Mouse (Mus musculus): ENCODE measurements at regions not wholly inside any gene's neighbourhood (a gene's known extent, or its start where the extent isn't known, plus 50 kb on each side); places are given as distances from the start of the nearest gene placed in this dataset.

DNA sequence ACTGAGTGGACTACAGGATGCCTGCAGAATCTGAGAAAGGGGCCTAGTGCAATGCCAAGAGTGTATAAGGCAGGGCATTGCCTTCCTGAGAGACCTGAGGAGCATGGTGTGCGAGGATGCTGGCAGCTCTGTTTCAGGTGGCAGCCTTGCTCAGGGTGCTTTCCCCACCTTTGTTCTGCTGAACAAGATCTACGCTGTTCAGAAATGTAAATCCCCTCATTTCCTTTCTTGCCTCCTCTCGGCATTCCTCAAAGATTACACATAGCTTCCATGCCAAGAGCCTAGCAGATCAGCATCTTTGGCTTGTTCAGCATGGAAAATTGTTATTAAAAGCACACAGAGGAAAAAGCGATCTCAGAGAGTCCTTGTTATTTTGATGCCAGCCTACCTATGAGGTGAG, 128.6 kb upstream of the Flrt2 start:
- Histone ChIP-seq H3K9me3 (ENCODE audit: control insufficient read depth, low read length) (0 out of 2 replicates have a peak, but pooled peaks cover 4% of the 10 kb centered on the region), H3K9ac (ENCODE audit: low read depth, low read length) (no peak overlapping the region), H3K27me3 (replicated peaks; ENCODE audit: control insufficient read depth, insufficient read depth, low read length) (no peaks in the 10 kb centered on the region), H3K4me2 (ENCODE audit: low read depth, low read length) (no peak overlapping the region), H3K4me3 (ENCODE audit: low read depth, low read length) (no peak overlapping the region), H3K4me1 (ENCODE audit: control insufficient read depth, insufficient read depth, low read length) (no peaks in the 10 kb centered on the region), H3K36me3 (ENCODE audit: control insufficient read depth, insufficient read depth, low read length) (no peaks in the 10 kb centered on the region), H3K27ac (replicated peaks; ENCODE audit: low read depth, low read length) (no peak overlapping the region; the same call in 1 of the 2 replicates)
- peak; percentile 75; the same call in 1 of the 2 replicates for ATAC-seq (ENCODE audit: low read depth)
- 24% methylated on average over 4 of the region's 4 CpGs for WGBS
- peak; percentile 79 for DNase-seq (ENCODE audit: low spot score)

DNA sequence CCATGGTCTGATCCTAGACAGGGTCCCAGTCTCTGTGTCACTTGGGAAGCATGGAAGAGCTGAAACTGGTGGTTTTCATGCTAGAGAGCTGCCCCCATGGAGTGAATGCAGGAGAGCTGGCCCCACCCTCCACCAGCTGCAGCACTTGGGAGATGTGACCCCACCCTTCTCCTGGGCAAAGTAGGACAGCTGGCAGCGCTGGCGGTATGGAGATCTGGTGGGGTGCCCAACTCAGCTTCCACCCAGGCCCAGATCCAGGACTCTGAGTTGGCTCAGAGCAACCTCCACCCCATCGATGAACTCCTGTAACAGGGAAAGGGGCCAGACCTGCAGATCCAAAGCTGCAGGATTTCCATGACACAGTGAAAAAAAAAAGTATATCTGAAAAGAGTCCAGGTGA, 115.3 kb upstream of the Flrt2 start:
- Histone ChIP-seq H3K27me3 (replicated peaks; ENCODE audit: control insufficient read depth, insufficient read depth, low read length) (no peaks in the 10 kb centered on the region), H3K4me3 (ENCODE audit: low read depth, low read length) (no peak overlapping the region), H3K27ac (replicated peaks; ENCODE audit: low read depth, low read length) (no peak overlapping the region), H3K4me1 (ENCODE audit: control insufficient read depth, insufficient read depth, low read length) (no peaks in the 10 kb centered on the region), H3K4me2 (ENCODE audit: low read depth, low read length) (no peak overlapping the region), H3K9ac (ENCODE audit: low read depth, low read length) (no peak overlapping the region), H3K9me3 (ENCODE audit: control insufficient read depth, low read length) (no peaks in the 10 kb centered on the region), H3K36me3 (ENCODE audit: control insufficient read depth, insufficient read depth, low read length) (no peaks in the 10 kb centered on the region)
- whole genome bisulfite sequencing, result 82% methylated on average over 3 of the region's 3 CpGs
- no peak for DNase-seq (ENCODE audit: low spot score)
- no peak for ATAC-seq (ENCODE audit: low read depth)

DNA sequence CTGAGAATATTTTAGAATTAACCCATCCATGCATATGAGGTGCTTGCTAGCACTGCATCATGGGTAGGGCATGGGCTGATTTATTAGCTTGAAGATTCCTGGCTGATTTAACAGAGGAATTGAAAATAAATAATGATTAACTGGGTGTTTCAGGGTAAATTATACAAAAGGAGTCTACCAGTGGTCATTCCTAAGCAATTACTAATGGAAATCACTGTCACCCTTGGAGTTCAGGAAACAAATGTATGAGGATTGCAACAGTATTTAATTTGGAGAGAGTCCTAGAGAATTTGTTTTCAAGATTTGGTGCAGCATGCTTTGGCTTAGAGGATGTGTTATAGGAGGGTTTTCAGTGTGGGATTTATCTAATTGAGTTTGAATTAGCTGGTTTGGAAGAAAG, 103.0 kb upstream of the Flrt2 start:
- Histone ChIP-seq H3K4me1 (ENCODE audit: control insufficient read depth, insufficient read depth, low read length) (no peaks in the 10 kb centered on the region), H3K27ac (replicated peaks; ENCODE audit: low read depth, low read length) (no peak overlapping the region), H3K4me2 (ENCODE audit: low read depth, low read length) (no peak overlapping the region), H3K4me3 (ENCODE audit: low read depth, low read length) (no peak overlapping the region), H3K9me3 (ENCODE audit: control insufficient read depth, low read length) (no peaks in the 10 kb centered on the region), H3K36me3 (ENCODE audit: control insufficient read depth, insufficient read depth, low read length) (no peaks in the 10 kb centered on the region), H3K9ac (ENCODE audit: low read depth, low read length) (no peak overlapping the region), H3K27me3 (replicated peaks; ENCODE audit: control insufficient read depth, insufficient read depth, low read length) (no peaks in the 10 kb centered on the region)
- ATAC-seq (ENCODE audit: low read depth) (no peak), DNase-seq (ENCODE audit: low spot score) (no peak)

DNA sequence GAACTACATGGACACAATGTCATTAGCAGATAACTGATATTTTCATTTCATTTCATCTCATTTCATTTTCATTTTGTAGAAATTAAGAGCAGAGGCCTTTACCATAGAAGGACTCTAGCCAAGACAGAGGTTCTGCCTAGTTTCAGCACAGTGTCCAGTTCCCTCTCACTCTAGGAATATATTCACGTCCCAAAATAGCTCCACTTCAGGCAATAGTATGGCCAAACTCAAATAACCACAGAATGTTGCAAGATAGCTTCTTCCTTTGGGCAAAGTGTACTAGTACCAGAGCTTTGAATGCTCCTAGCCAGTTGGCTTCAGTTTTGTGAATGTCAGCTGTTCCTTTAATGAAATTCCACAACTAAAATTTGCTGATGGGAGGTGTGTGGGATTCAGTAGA, 72.7 kb upstream of the Flrt2 start:
- Histone ChIP-seq H3K27ac (replicated peaks; ENCODE audit: low read depth, low read length) (no peak overlapping the region), H3K9me3 (ENCODE audit: control insufficient read depth, low read length) (no peaks in the 10 kb centered on the region), H3K9ac (ENCODE audit: low read depth, low read length) (no peak overlapping the region), H3K4me1 (ENCODE audit: control insufficient read depth, insufficient read depth, low read length) (no peaks in the 10 kb centered on the region), H3K36me3 (ENCODE audit: control insufficient read depth, insufficient read depth, low read length) (no peaks in the 10 kb centered on the region), H3K27me3 (replicated peaks; ENCODE audit: control insufficient read depth, insufficient read depth, low read length) (no peaks in the 10 kb centered on the region), H3K4me2 (ENCODE audit: low read depth, low read length) (no peak overlapping the region), H3K4me3 (ENCODE audit: low read depth, low read length) (no peak overlapping the region)
- ATAC-seq (ENCODE audit: low read depth) (no peak), DNase-seq (ENCODE audit: low spot score) (no peak)
- WGBS, result 89% methylated on average over 1 of the region's 1 CpGs

DNA sequence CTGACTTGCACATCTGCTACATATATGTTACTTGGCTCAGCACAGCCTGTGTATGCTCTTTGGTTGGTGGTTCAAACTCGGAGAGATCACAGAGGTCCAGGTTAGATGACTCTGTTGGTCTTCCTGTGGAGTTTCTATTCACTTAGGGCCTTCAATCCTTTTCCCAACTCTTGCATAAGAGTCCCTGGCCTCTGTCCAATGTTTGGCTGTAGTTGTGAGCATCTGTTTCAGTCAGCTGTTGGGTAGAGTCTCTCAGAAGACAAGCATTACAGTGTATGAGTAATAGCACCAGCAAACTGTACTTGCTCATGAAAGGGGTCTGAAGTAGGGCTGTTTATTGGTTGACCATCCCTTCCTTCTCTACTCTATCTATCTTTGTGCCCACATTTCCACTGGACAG, 61.0 kb upstream of the Flrt2 start:
- no peak overlapping the region for H3K4me2 ChIP-seq (ENCODE audit: low read depth, low read length)
- H3K4me3 ChIP-seq (ENCODE audit: low read depth, low read length), result no peak overlapping the region
- H3K9me3 ChIP-seq (ENCODE audit: control insufficient read depth, low read length), result no peaks in the 10 kb centered on the region
- no peak for ATAC-seq (ENCODE audit: low read depth)
- DNase-seq (ENCODE audit: low spot score), result peak; percentile 28
- H3K9ac ChIP-seq (ENCODE audit: low read depth, low read length), result no peak overlapping the region
- 82% methylated on average over 1 of the region's 1 CpGs for WGBS
- no peak overlapping the region for H3K27ac ChIP-seq (replicated peaks; ENCODE audit: low read depth, low read length)
- no peaks in the 10 kb centered on the region for H3K36me3 ChIP-seq (ENCODE audit: control insufficient read depth, insufficient read depth, low read length)
- H3K4me1 ChIP-seq (ENCODE audit: control insufficient read depth, insufficient read depth, low read length), result no peaks in the 10 kb centered on the region
- H3K27me3 ChIP-seq (replicated peaks; ENCODE audit: control insufficient read depth, insufficient read depth, low read length), result no peaks in the 10 kb centered on the region

DNA sequence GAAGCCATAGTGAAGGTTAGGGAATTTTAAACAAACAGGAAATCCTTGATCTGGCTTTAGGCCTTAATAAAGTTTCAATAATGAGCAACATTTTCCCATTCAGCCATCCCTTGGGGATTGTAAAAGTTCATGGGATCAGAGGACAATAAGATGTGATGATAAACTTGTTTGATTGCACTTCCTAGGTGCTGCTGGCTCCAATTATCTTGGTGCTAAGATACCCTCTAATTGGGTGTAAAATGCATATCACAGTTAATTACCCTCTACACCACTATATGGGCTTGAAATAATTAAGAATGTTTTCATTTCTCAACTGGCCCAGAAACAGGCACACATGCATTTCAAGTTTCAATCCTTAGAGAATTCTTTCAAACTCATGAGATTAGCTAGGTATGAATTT, 55.4 kb upstream of the Flrt2 start:
- Histone ChIP-seq H3K4me3 (ENCODE audit: low read depth, low read length) (no peak overlapping the region), H3K9me3 (ENCODE audit: control insufficient read depth, low read length) (no peaks in the 10 kb centered on the region), H3K36me3 (ENCODE audit: control insufficient read depth, insufficient read depth, low read length) (no peaks in the 10 kb centered on the region), H3K4me2 (ENCODE audit: low read depth, low read length) (no peak overlapping the region), H3K4me1 (ENCODE audit: control insufficient read depth, insufficient read depth, low read length) (no peaks in the 10 kb centered on the region), H3K27ac (replicated peaks; ENCODE audit: low read depth, low read length) (no peak overlapping the region), H3K9ac (ENCODE audit: low read depth, low read length) (no peak overlapping the region), H3K27me3 (replicated peaks; ENCODE audit: control insufficient read depth, insufficient read depth, low read length) (no peaks in the 10 kb centered on the region)
- ATAC-seq (ENCODE audit: low read depth) (peak; percentile 53; the same call in 1 of the 2 replicates), DNase-seq (ENCODE audit: low spot score) (peak; percentile 2)

DNA sequence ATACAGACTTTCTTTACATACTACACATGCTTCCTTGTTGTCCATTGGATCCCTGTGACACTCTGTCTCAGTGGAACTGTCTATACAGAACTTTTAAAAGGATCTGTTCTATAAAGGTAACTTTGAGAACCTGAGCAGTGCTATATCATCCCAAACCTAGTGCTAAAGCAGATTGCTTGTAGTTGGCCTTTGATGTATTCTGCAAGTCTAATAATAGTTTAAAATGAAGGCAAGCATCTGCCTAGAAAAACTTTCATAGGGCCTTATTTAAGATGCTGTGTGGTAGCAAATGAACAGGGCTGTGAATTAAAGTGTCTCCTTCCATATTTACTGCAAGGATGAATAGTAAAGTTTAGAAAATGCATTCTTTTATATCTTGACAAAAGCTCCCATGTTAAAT, 52.1 kb upstream of the Flrt2 start:
- Histone ChIP-seq H3K27me3 (replicated peaks; ENCODE audit: control insufficient read depth, insufficient read depth, low read length) (no peaks in the 10 kb centered on the region), H3K36me3 (ENCODE audit: control insufficient read depth, insufficient read depth, low read length) (no peaks in the 10 kb centered on the region), H3K4me1 (ENCODE audit: control insufficient read depth, insufficient read depth, low read length) (no peaks in the 10 kb centered on the region), H3K4me2 (ENCODE audit: low read depth, low read length) (no peak overlapping the region), H3K9me3 (ENCODE audit: control insufficient read depth, low read length) (no peaks in the 10 kb centered on the region), H3K27ac (replicated peaks; ENCODE audit: low read depth, low read length) (no peak overlapping the region), H3K9ac (ENCODE audit: low read depth, low read length) (no peak overlapping the region), H3K4me3 (ENCODE audit: low read depth, low read length) (no peak overlapping the region)
- DNase-seq (ENCODE audit: low spot score), result no peak
- no peak for ATAC-seq (ENCODE audit: low read depth)

DNA sequence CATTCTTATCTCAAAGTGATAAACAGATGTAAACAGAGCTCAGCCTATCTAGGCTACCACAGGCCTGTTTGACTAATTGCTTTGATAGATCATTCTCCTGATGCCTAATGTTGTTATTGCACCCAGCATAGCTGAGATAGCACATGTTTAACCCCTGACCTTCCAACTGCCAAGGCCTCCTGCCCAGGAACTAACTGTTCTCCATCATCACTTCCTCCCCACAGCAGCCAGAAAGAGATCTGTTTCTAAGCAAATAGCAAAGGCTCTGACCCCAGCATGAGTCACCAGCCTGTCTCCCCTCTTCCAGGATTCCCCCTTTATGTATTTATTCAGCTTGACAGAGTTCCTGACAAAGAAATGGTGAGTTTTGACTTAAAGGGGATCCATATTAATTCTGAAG, 50.4 kb upstream of the Flrt2 start:
- no peak overlapping the region for H3K4me3 ChIP-seq (ENCODE audit: low read depth, low read length)
- DNase-seq (ENCODE audit: low spot score) (peak; percentile 31), ATAC-seq (ENCODE audit: low read depth) (no peak)
- H3K4me2 ChIP-seq (ENCODE audit: low read depth, low read length), result no peak overlapping the region
- no peak overlapping the region for H3K9ac ChIP-seq (ENCODE audit: low read depth, low read length)
- H3K4me1 ChIP-seq (ENCODE audit: control insufficient read depth, insufficient read depth, low read length), result no peaks in the 10 kb centered on the region
- no peaks in the 10 kb centered on the region for H3K9me3 ChIP-seq (ENCODE audit: control insufficient read depth, low read length)
- H3K27me3 ChIP-seq (replicated peaks; ENCODE audit: control insufficient read depth, insufficient read depth, low read length), result no peaks in the 10 kb centered on the region
- no peak overlapping the region for H3K27ac ChIP-seq (replicated peaks; ENCODE audit: low read depth, low read length)
- no peaks in the 10 kb centered on the region for H3K36me3 ChIP-seq (ENCODE audit: control insufficient read depth, insufficient read depth, low read length)

All from embryonic facial prominence, embryonic 14.5 days (tissue).